Mouse (Mus musculus) liver, embryonic 14.5 days (tissue): ENCODE measurements at regions not wholly inside any gene's neighbourhood (a gene's known extent, or its start where the extent isn't known, plus 50 kb on each side); places are given as distances from the start of the nearest gene placed in this dataset.

ENCODE experiments used
- CTCF ChIP-seq: IDR thresholded peaks from 2 replicates; pipeline ENCODE4 v1.5.1; 2016; ENCODE audit warnings: antibody characterized with exemption, low read depth, control low read depth
- EP300 ChIP-seq: IDR thresholded peaks from 2 replicates; pipeline ENCODE4 v1.6.1; 2016; ENCODE audit warnings: antibody characterized with exemption, low read depth

- TF ChIP-seq EP300 (no peak), CTCF (peak; percentile 65)
Observed at GRCm38 (mm10) chr1:88756658-88757057, 54.6 kb upstream of the Arl4c start.
